Mouse (Mus musculus): ENCODE data around the gene Cbfb. TPM values are rescaled to one million over a fixed set of nuclear protein-coding genes. Genes with fewer than 3 reads are reported as not detected.
"Not testable (repeated sequence)": the region's sequence is repeated elsewhere in the genome, so short reads cannot be mapped to it uniquely, and the experiment has no call there.

Cbfb gene
- polyA plus RNA-seq, 1 experiment from 2014 or later, result 73.2 TPM

DNA sequence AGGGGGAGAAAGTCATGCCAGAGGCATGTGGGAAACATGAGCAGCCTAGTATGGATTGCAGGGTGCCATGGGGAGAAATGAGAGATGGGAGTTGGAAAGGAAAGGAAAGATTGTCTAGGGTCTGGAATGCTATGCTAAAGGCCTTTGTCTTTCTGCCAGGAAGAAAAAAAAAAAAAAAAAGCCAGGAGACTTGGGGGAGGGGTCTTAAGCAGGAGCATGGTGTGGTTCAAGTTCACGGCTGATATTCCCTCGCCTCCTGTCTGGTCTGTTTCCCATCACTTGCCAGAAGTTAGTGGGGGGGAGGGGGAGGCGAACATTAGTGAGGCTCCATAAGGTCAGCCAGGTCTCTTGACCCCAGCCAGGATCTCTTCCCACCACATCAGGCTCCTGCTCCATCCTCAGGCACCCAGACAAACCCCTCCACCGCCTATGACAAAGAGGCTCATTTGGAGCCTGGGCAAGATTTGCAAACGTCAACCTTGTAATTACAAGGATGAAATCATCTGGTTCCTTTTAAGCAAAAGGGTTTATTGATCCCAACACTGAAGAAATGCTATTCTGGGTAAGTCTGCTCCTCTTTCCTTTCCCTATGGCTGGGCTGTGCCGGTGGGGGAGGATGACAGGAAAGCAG, 6.1 kb upstream of the Cbfb start:
- peaks cover 43% of the 10 kb centered on the region for H3K4me1 ChIP-seq
- H3K27me3 ChIP-seq (replicated peaks; ENCODE audit: low read depth, poor library complexity, severe bottlenecking), result peaks cover 9% of the 10 kb centered on the region; the same call in 1 of the 2 replicates
- peak; percentile 83 for DNase-seq (ENCODE audit: low spot score)
- H3K9me3 ChIP-seq, result no peaks in the 10 kb centered on the region
- peak overlapping the region; percentile 88 for H3K27ac ChIP-seq (replicated peaks)
- WGBS, result 15% methylated on average over 6 of the region's 6 CpGs
- H3K4me3 ChIP-seq, result peak overlapping the region; percentile 30
- no peaks in the 10 kb centered on the region for H3K36me3 ChIP-seq (replicated peaks)

DNA sequence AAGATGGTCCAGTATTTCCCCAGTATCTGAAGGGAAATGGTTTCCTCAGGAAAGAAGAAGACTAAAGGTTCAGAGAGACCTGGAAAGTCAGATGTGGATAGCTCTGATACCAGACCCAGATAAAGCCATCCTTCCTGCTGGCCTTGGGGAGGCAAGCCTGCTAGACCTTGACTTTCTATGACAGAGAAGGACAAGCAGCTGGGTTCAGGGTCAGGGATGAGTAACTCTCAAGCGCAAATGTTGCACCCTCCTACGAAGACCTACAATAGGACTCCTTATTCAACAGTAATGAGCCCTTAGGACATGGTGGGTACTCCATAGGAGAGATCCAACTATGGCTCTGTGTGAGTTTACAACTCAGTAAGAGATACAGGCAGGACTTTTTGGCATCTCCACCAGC, 5.3 kb upstream of the Cbfb start:
- Histone ChIP-seq H3K4me3 (peak overlapping the region; percentile 30; the same call in 1 of the 2 replicates), H3K9me3 (no peaks in the 10 kb centered on the region), H3K27me3 (replicated peaks; ENCODE audit: low read depth, poor library complexity, severe bottlenecking) (peaks cover 9% of the 10 kb centered on the region; the same call in 1 of the 2 replicates), H3K4me1 (peaks cover 49% of the 10 kb centered on the region), H3K27ac (replicated peaks) (peak overlapping the region; percentile 88), H3K36me3 (replicated peaks) (no peaks in the 10 kb centered on the region)
- DNase-seq (ENCODE audit: low spot score), result no peak
- WGBS, result 85% methylated on average over 2 of the region's 2 CpGs

DNA sequence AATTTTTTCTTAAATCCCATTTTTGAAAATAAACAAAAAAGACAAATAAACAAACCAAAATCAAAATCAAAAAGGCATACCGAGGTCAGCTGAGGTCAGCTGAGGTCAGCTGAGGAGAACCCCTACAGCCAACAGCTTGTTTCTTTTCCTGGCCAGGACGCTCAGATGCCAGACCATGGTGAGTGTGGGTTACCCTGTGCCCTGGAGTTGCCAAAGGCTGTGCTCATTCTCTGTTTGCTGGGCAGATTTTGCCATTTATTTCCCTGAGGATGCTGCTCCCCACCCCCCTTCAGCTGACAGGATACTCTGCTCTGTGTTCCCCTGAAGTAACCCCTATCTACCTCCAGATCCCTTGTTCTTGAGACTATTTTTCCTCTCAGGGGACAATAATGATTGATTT, 3.4 kb upstream of the Cbfb start:
- Histone ChIP-seq H3K27me3 (replicated peaks; ENCODE audit: low read depth, poor library complexity, severe bottlenecking) (peaks cover 9% of the 10 kb centered on the region; the same call in 1 of the 2 replicates), H3K4me1 (peaks cover 49% of the 10 kb centered on the region), H3K9me3 (no peaks in the 10 kb centered on the region), H3K36me3 (replicated peaks) (no peaks in the 10 kb centered on the region), H3K4me3 (no peak overlapping the region), H3K27ac (replicated peaks) (no peak overlapping the region)
- no peak for DNase-seq (ENCODE audit: low spot score)
- 64% methylated on average over 2 of the region's 2 CpGs for WGBS

DNA sequence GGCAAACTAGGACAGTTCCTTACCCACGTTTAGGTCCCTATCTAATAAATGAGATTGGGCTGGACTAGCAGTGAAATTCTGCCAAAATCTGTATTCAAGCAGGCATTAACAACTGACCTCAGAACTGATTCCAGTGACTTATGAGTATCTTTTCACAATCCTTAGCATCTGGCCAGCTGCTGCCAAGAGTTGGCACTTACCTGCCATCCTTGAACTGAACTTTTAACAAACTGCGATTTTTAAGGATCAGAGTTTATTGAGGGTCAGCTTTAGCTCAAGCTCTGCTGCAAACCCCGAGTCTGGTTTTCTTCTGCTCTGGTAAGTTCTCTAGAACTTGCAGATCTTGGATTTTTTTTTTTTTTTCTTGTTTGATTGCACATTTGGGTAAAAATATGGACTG, 892 bp upstream of the Cbfb start:
- Histone ChIP-seq H3K27ac (replicated peaks) (no peak overlapping the region; the same call in 1 of the 2 replicates), H3K27me3 (replicated peaks; ENCODE audit: low read depth, poor library complexity, severe bottlenecking) (peaks cover 9% of the 10 kb centered on the region; the same call in 1 of the 2 replicates), H3K4me3 (peak overlapping the region; percentile 96), H3K36me3 (replicated peaks) (peaks cover 16% of the 10 kb centered on the region), H3K4me1 (peaks cover 49% of the 10 kb centered on the region), H3K9me3 (no peaks in the 10 kb centered on the region)
- no peak for DNase-seq (ENCODE audit: low spot score)
- 48% methylated on average over 3 of the region's 3 CpGs for WGBS

- no peaks in the 10 kb centered on the region for H3K9me3 ChIP-seq
- H3K27me3 ChIP-seq (replicated peaks; ENCODE audit: low read depth, poor library complexity, severe bottlenecking), result peaks cover 9% of the 10 kb centered on the region; the same call in 1 of the 2 replicates
- H3K27ac ChIP-seq (replicated peaks), result peak overlapping the region; percentile 99
- H3K4me1 ChIP-seq, result peaks cover 45% of the 10 kb centered on the region
- H3K36me3 ChIP-seq (replicated peaks), result peaks cover 20% of the 10 kb centered on the region
- 3% methylated on average over 5 of the region's 5 CpGs for WGBS
- H3K4me3 ChIP-seq, result peak overlapping the region; percentile 96
- DNase-seq (ENCODE audit: low spot score), result no peak
Measured at GRCm38 (mm10) chr8:105170041-105170380, 463 bp upstream of the Cbfb start.

DNA sequence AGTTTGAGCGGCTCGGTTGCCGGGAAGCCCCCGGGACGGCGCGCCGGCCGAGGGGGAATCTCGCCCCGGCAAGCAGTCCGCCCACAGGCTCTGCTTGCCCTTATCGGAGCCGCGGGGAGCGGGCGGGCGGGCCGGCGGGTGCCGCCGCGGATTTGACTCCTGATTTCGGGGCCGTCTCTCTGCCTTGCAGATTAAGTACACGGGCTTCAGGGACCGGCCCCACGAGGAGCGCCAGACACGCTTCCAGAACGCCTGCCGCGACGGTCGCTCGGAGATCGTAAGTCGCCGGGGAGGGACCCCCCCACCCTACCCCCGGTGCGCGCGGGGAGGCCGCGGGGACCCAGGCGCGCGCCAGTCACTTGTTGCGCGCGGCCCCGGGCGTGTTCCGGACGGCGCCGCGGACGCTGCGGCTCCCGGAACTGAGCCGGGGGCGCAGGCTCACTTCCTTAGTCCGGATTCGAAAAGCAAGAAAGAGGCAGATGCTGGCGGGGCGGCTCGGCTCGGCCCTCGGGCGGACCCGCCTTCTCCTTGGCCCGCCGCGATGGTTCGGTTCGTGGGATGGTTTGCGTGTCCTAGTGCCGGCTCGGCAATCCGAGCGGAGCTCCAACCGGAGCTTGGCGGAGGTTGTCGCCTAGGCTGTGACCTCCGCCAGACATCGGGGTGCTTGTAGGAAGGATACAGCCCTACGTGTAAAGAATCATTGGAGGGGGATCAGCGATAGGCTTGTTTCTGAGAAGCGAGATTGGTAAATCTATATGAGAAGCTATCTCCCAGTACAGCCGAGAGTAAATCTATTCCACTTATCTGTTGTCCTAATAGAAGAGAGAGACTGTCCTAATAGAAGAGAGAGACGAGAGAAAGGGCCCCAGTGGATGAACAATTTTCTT, 885 bp downstream of the Cbfb start:
- under 1% methylated on average over 92 of the region's 92 CpGs for WGBS
- peak; percentile 77 for DNase-seq (ENCODE audit: low spot score)
- peaks cover 32% of the 10 kb centered on the region for H3K36me3 ChIP-seq (replicated peaks)
- peaks cover 9% of the 10 kb centered on the region; the same call in 1 of the 2 replicates for H3K27me3 ChIP-seq (replicated peaks; ENCODE audit: low read depth, poor library complexity, severe bottlenecking)
- peak overlapping the region; percentile 99 for H3K27ac ChIP-seq (replicated peaks)
- H3K9me3 ChIP-seq, result no peaks in the 10 kb centered on the region
- peaks cover 39% of the 10 kb centered on the region for H3K4me1 ChIP-seq
- H3K4me3 ChIP-seq, result peak overlapping the region; percentile 96

GRCm38 (mm10) chr8:105172003-105172362, 1.5 kb downstream of the Cbfb start:
- peak overlapping the region; percentile 99; the same call in 1 of the 2 replicates for H3K27ac ChIP-seq (replicated peaks)
- WGBS, result 39% methylated on average over 6 of the region's 6 CpGs

DNA sequence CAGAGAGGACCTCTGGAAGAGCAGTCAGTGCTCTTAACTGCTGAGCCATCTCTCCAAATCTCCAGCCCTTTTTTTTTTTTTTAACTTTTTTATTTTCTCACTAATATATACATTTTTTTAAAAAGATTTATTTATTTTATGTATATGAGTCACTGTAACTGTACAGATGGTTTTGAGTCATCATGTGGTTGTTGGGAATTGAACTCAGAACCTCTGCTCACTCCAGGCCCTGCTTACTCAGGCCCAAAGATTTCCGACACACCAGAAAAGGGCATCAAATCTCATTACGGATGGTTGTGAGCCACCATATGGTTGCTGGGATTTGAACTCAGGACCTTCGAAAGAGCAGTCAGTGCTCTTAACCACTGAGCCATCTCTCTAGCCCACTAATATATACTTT, 4.8 kb downstream of the Cbfb start:
- WGBS, result 95% methylated on average over 3 of the region's 3 CpGs
- H3K27me3 ChIP-seq (replicated peaks; ENCODE audit: low read depth, poor library complexity, severe bottlenecking); DNase-seq (ENCODE audit: low spot score); H3K4me3 ChIP-seq; H3K9me3 ChIP-seq; H3K27ac ChIP-seq (replicated peaks): not testable (repeated sequence)
- Histone ChIP-seq H3K36me3 (replicated peaks) (peaks cover 62% of the 10 kb centered on the region), H3K4me1 (peaks cover 17% of the 10 kb centered on the region)

More at GRCm38 (mm10) chr8:105172003-105172362, 1.5 kb downstream of the Cbfb start:
- Histone ChIP-seq H3K36me3 (replicated peaks) (peaks cover 38% of the 10 kb centered on the region), H3K4me3 (peak overlapping the region; percentile 96), H3K9me3 (no peaks in the 10 kb centered on the region), H3K27me3 (replicated peaks; ENCODE audit: low read depth, poor library complexity, severe bottlenecking) (peaks cover 9% of the 10 kb centered on the region; the same call in 1 of the 2 replicates), H3K4me1 (peaks cover 39% of the 10 kb centered on the region)
- no peak for DNase-seq (ENCODE audit: low spot score)

- no peak overlapping the region for H3K27ac ChIP-seq (replicated peaks)
- WGBS, result 81% methylated on average over 6 of the region's 6 CpGs
- no peaks in the 10 kb centered on the region for H3K9me3 ChIP-seq
- no peak overlapping the region for H3K4me3 ChIP-seq
- no peak for DNase-seq (ENCODE audit: low spot score)
- H3K36me3 ChIP-seq (replicated peaks), result peaks cover 87% of the 10 kb centered on the region
- peaks cover 5% of the 10 kb centered on the region; the same call in 1 of the 2 replicates for H3K4me1 ChIP-seq
- no peaks in the 10 kb centered on the region for H3K27me3 ChIP-seq (replicated peaks; ENCODE audit: low read depth, poor library complexity, severe bottlenecking)
Measured at GRCm38 (mm10) chr8:105178211-105178800, 7.8 kb downstream of the Cbfb start.

GRCm38 (mm10) chr8:105182201-105182600, 11.7 kb downstream of the Cbfb start:
- H3K9me3 ChIP-seq, result no peaks in the 10 kb centered on the region
- no peaks in the 10 kb centered on the region for H3K4me1 ChIP-seq
- 63% methylated on average over 1 of the region's 1 CpGs for WGBS
- peaks cover 90% of the 10 kb centered on the region for H3K36me3 ChIP-seq (replicated peaks)
- no peak overlapping the region for H3K4me3 ChIP-seq
- no peaks in the 10 kb centered on the region for H3K27me3 ChIP-seq (replicated peaks; ENCODE audit: low read depth, poor library complexity, severe bottlenecking)
- no peak overlapping the region for H3K27ac ChIP-seq (replicated peaks)
- no peak for DNase-seq (ENCODE audit: low spot score)

DNA sequence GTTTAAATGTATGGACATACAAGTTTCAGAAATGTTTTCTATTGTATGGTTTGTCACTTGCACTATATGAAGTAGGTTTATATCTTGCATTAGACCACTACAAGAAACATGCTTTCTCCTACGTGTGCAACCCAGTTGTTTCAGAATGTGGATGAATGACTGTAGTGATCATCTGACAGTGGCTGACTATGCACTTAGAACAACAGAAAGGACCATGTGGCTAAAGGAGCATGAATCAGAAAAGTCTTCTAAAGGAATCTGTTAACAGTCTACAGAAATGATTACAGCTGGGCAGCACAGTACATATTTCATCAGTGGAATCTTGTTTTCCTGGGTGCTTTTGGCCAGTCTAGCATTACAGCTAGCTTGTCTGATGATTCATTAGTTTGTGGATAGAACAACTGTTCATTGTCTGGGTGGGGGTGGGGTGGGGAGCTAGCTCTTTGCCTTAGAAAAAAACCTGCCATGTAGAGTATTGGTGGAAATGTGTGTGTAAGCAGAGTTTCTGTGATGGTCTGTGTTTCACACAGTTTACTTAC, 16.1 kb downstream of the Cbfb start:
- no peaks in the 10 kb centered on the region for H3K27me3 ChIP-seq (replicated peaks; ENCODE audit: low read depth, poor library complexity, severe bottlenecking)
- H3K4me1 ChIP-seq, result no peaks in the 10 kb centered on the region
- no peak for DNase-seq (ENCODE audit: low spot score)
- H3K9me3 ChIP-seq, result no peaks in the 10 kb centered on the region
- H3K27ac ChIP-seq (replicated peaks), result no peak overlapping the region
- 75% methylated on average over 1 of the region's 1 CpGs for WGBS
- H3K36me3 ChIP-seq (replicated peaks), result peaks cover 81% of the 10 kb centered on the region
- H3K4me3 ChIP-seq, result no peak overlapping the region

DNA sequence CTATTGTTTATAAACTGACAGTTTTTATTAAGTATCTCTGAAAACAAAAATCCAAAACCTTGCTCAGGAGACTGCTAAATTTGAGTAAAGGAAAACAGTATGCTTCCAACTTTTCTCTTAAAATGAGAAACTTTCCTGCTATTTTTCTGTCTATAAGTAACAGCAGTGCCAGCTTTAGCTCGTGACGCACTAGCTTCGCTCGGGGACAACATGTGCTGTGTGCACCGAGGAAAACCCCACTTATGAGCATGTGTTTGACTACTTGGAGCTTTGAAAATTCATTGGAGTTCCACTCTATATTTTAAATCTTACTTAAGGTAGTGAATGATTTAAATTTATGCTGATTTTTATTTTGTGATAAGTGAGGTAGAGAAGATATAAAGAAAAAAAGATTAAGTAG, 21.7 kb downstream of the Cbfb start:
- no peak overlapping the region for H3K4me3 ChIP-seq
- no peaks in the 10 kb centered on the region for H3K9me3 ChIP-seq
- 94% methylated on average over 5 of the region's 5 CpGs for WGBS
- H3K4me1 ChIP-seq, result no peaks in the 10 kb centered on the region
- peaks cover 82% of the 10 kb centered on the region for H3K36me3 ChIP-seq (replicated peaks)
- H3K27me3 ChIP-seq (replicated peaks; ENCODE audit: low read depth, poor library complexity, severe bottlenecking), result no peaks in the 10 kb centered on the region
- H3K27ac ChIP-seq (replicated peaks), result no peak overlapping the region
- no peak for DNase-seq (ENCODE audit: low spot score)

All from embryonic facial prominence, embryonic 10.5 days (tissue).